8 mouse cellular contexts compared by ENCODE assay signal in genomic region chr8:86585118-86585517, GRCm38 (mm10). TPM values are rescaled to one million over a fixed set of nuclear protein-coding genes. Genes with fewer than 3 reads are reported as not detected.
DNase-seq lines count a peak whose midpoint lies in the region; ATAC-seq and TF ChIP-seq lines count a peak whose summit lies in the region.

No protein-coding gene starts in this region.

- H3K9ac ChIP-seq in CH12.LX (ENCODE audit: insufficient read depth, low read depth): peak overlapping the region; percentile 51
- peak overlapping the region; percentile 56 for H3K9ac ChIP-seq in forebrain, embryonic 11.5 days (ENCODE audit: low read length)
- 0 out of 2 replicates have a peak overlapping the region, but pooled peaks have one; percentile 27 for H3K9ac ChIP-seq in heart, embryonic 16.5 days (ENCODE audit: low read length)
- no peak overlapping the region for H3K9ac ChIP-seq in liver, embryonic 14.5 days (replicated peaks)
- no peak overlapping the region; the same call in 1 of the 2 replicates for H3K9ac ChIP-seq in stomach, embryonic 15.5 days

- no peak for TF ChIP-seq EP300 in CH12.LX (IDR thresholded peaks at IDR 0.05; ENCODE audit: low read length)
- TF ChIP-seq EP300 in liver, embryonic 14.5 days (IDR thresholded peaks at IDR 0.05; ENCODE audit: low read depth): no peak

- no peaks in the 10 kb centered on the region for H3K9me3 ChIP-seq in CH12.LX (replicated peaks; ENCODE audit: low read length)
- H3K9me3 ChIP-seq in forebrain, embryonic 11.5 days (ENCODE audit: control insufficient read depth, low read length): no peaks in the 10 kb centered on the region
- H3K9me3 ChIP-seq in heart, embryonic 16.5 days (replicated peaks; ENCODE audit: control insufficient read depth, low read length): no peaks in the 10 kb centered on the region
- no peaks in the 10 kb centered on the region for H3K9me3 ChIP-seq in liver, embryonic 14.5 days (ENCODE audit: control insufficient read depth, low read length)
- no peaks in the 10 kb centered on the region for H3K9me3 ChIP-seq in stomach, embryonic 15.5 days

- in situ Hi-C loops in CH12.LX (cut with MboI; ENCODE audit: low pct_ligation_motif_present, low pct_unique_long_range_greater_than_20kb, low sequenced_read_pairs): loop anchor here (5.0 kb wide), 1 partner anchor 322 kb away; no protein-coding TSS in a partner anchor

- no peak for TF ChIP-seq POLR2A in CH12.LX (IDR thresholded peaks at IDR 0.05; ENCODE audit: low read depth, low read length)

- H3K27ac ChIP-seq in CH12.LX (ENCODE audit: insufficient read depth, low read depth): no peak overlapping the region
- H3K27ac ChIP-seq in forebrain, embryonic 11.5 days (ENCODE audit: low read depth, low read length): no peak overlapping the region
- H3K27ac ChIP-seq in heart, embryonic 16.5 days (ENCODE audit: low read length): no peak overlapping the region
- H3K27ac ChIP-seq in liver, embryonic 14.5 days: no peak overlapping the region
- H3K27ac ChIP-seq in stomach, embryonic 15.5 days: no peak overlapping the region

- H3K27me3 ChIP-seq in CH12.LX (replicated peaks): peaks cover 5% of the 10 kb centered on the region
- H3K27me3 ChIP-seq in forebrain, embryonic 11.5 days (ENCODE audit: control insufficient read depth, insufficient read depth, low read length): no peaks in the 10 kb centered on the region
- H3K27me3 ChIP-seq in heart, embryonic 16.5 days (ENCODE audit: control insufficient read depth, insufficient read depth, low read length): no peaks in the 10 kb centered on the region
- no peaks in the 10 kb centered on the region for H3K27me3 ChIP-seq in liver, embryonic 14.5 days (ENCODE audit: control insufficient read depth, insufficient read depth, low read length)
- H3K27me3 ChIP-seq in stomach, embryonic 15.5 days (replicated peaks): no peaks in the 10 kb centered on the region

- 3% methylated on average over 11 of the region's 11 CpGs for WGBS in forebrain, embryonic 11.5 days
- 8% methylated on average over 11 of the region's 11 CpGs for WGBS in heart, embryonic 16.5 days
- whole genome bisulfite sequencing in liver, embryonic 14.5 days (ENCODE audit: insufficient replicate concordance): 5% methylated on average over 11 of the region's 11 CpGs
- WGBS in stomach, embryonic 15.5 days: 5% methylated on average over 11 of the region's 11 CpGs

- peak; percentile 92 for TF ChIP-seq RAD21 in CH12.LX (IDR thresholded peaks at IDR 0.05; ENCODE audit: low read depth, low read length)

- peak; percentile 40 to 90; a peak in 3 of 4 replicates for TF ChIP-seq CTCF in CH12.LX (conservative IDR thresholded peaks at IDR 0.05 in 1 of 2, IDR thresholded peaks at IDR 0.05 in 1 of 2; ENCODE audit: low read depth in 2 of 2, low read length in 2 of 2)
- peak; percentile 74 for TF ChIP-seq CTCF in liver, embryonic 14.5 days (IDR thresholded peaks at IDR 0.05; ENCODE audit: low read depth)

- peak overlapping the region in 2 of 3 experiments; percentile 60 to 75 for H3K4me3 ChIP-seq in CH12.LX (replicated peaks in 1 of 3; ENCODE audit: low read depth in 2 of 3, low read length in 2 of 3, poor library complexity in 1 of 3)
- peak overlapping the region; percentile 36 for H3K4me3 ChIP-seq in forebrain, embryonic 11.5 days (ENCODE audit: low read depth, low read length)
- H3K4me3 ChIP-seq in heart, embryonic 16.5 days (ENCODE audit: low read length): peak overlapping the region; percentile 52
- H3K4me3 ChIP-seq in liver, embryonic 14.5 days (ENCODE audit: insufficient read depth in 1 of 2, low read depth in 2 of 2, low read length in 2 of 2): peak overlapping the region; percentile 16 to 51; a peak in 3 of 4 replicates
- peak overlapping the region; percentile 42 for H3K4me3 ChIP-seq in stomach, embryonic 15.5 days (replicated peaks)

- peak; percentile 71 for ATAC-seq in forebrain, embryonic 11.5 days (replicated peaks; ENCODE audit: low FRiP score)
- ATAC-seq in heart, embryonic 16.5 days (replicated peaks; ENCODE audit: extremely low read depth, insufficient read depth, low FRiP score): peak; percentile 53; the same call in 1 of the 2 replicates
- ATAC-seq in liver, embryonic 14.5 days (ENCODE audit: insufficient read depth): peak; percentile 51; the same call in 1 of the 2 replicates
- ATAC-seq in stomach, embryonic 15.5 days (ENCODE audit: insufficient read depth, low FRiP score, low read depth): no peak

- H3K36me3 ChIP-seq in CH12.LX (replicated peaks in 1 of 2; ENCODE audit: control insufficient read depth in 1 of 2, insufficient read depth in 1 of 2, low read length in 1 of 2): no peaks in the 10 kb centered on the region
- no peaks in the 10 kb centered on the region for H3K36me3 ChIP-seq in forebrain, embryonic 11.5 days (ENCODE audit: control insufficient read depth, insufficient read depth, low read length)
- no peaks in the 10 kb centered on the region for H3K36me3 ChIP-seq in heart, embryonic 16.5 days (ENCODE audit: control insufficient read depth, insufficient read depth)
- no peaks in the 10 kb centered on the region for H3K36me3 ChIP-seq in liver, embryonic 14.5 days (replicated peaks; ENCODE audit: control insufficient read depth, insufficient read depth, low read depth)
- no peaks in the 10 kb centered on the region for H3K36me3 ChIP-seq in stomach, embryonic 15.5 days

- dilution Hi-C loops in CH12.LX (cut with MboI; ENCODE audit: extremely low pct_ligation_motif_present, extremely low pct_unique_long_range_greater_than_20kb, low sequenced_read_pairs): no loop called here

- H3K4me1 ChIP-seq in CH12.LX (ENCODE audit: control insufficient read depth in 1 of 2, insufficient read depth in 2 of 2): peaks cover 0 to 3% of the 10 kb centered on the region in 2 experiments; a peak in 2 of 4 replicates
- H3K4me1 ChIP-seq in forebrain, embryonic 11.5 days (replicated peaks; ENCODE audit: control insufficient read depth, insufficient read depth, low read length): no peaks in the 10 kb centered on the region
- H3K4me1 ChIP-seq in heart, embryonic 16.5 days (ENCODE audit: control insufficient read depth, insufficient read depth, low read length): no peaks in the 10 kb centered on the region; the same call in 1 of the 2 replicates
- H3K4me1 ChIP-seq in liver, embryonic 14.5 days (replicated peaks; ENCODE audit: control insufficient read depth in 2 of 2, insufficient read depth in 2 of 2, low read length in 1 of 2): no peaks in the 10 kb centered on the region
- no peaks in the 10 kb centered on the region for H3K4me1 ChIP-seq in stomach, embryonic 15.5 days

- H3K79me2 ChIP-seq in CH12.LX (replicated peaks; ENCODE audit: control insufficient read depth, extremely low read depth, insufficient read depth, poor library complexity, severe bottlenecking): no peaks in the 10 kb centered on the region

- peak; percentile 88 for DNase-seq in CH12.LX (ENCODE audit: extremely low read depth)
- DNase-seq in c-Kit-positive CD71-negative TER-119-negative erythroid progenitor cells, embryonic 14.5 days (ENCODE audit: low read depth): peak; percentile 83
- DNase-seq in forebrain, embryonic 11.5 days (ENCODE audit: low spot score): peak; percentile 87
- DNase-seq in kidney, postnatal 25 days: peak; percentile 83 to 89
- DNase-seq in liver, embryonic 14.5 days (ENCODE audit: low read depth in 3 of 3, low spot score in 3 of 3): peak; percentile 52 to 57 (median 56)
- DNase-seq in neural tube, embryonic 10.5 days (ENCODE audit: extremely low spot score, low spot score): peak; percentile 82

- H3K4me2 ChIP-seq in CH12.LX (ENCODE audit: insufficient read depth, low read depth, poor library complexity, severe bottlenecking): peak overlapping the region; percentile 86
- peak overlapping the region; percentile 68 for H3K4me2 ChIP-seq in forebrain, embryonic 11.5 days (ENCODE audit: low read depth, low read length, severe bottlenecking)
- H3K4me2 ChIP-seq in heart, embryonic 16.5 days (ENCODE audit: low read depth, low read length): peak overlapping the region; percentile 70
- H3K4me2 ChIP-seq in liver, embryonic 14.5 days (ENCODE audit: low read depth): peak overlapping the region; percentile 74
- peak overlapping the region; percentile 86 for H3K4me2 ChIP-seq in stomach, embryonic 15.5 days

TF ChIP-seq in CH12.LX, 34 proteins besides CTCF, POLR2A, EP300 and RAD21 (continues in another document):
- peak; percentile 79 for TF ChIP-seq SMC3 (IDR thresholded peaks at IDR 0.05; ENCODE audit: low read depth, low read length)
- no peak for TF ChIP-seq PAX5 (IDR thresholded peaks at IDR 0.05; ENCODE audit: low read length)
- TF ChIP-seq NELFE (IDR thresholded peaks at IDR 0.05; ENCODE audit: low read depth, low read length): 0 out of 2 replicates have a peak, but pooled peaks have one; percentile 18
- 0 out of 2 replicates have a peak, but pooled peaks have one; percentile 52 for TF ChIP-seq MAX (IDR thresholded peaks at IDR 0.05; ENCODE audit: low read length)
- TF ChIP-seq MEF2A (IDR thresholded peaks at IDR 0.05; ENCODE audit: borderline replicate concordance, low read depth, low read length): 0 out of 2 replicates have a peak, but pooled peaks have one; percentile 13
- peak; percentile 41; the same call in 1 of the 2 replicates for TF ChIP-seq SIN3A (IDR thresholded peaks at IDR 0.05; ENCODE audit: low read length)
- 0 out of 2 replicates have a peak, but pooled peaks have one; percentile 17 for TF ChIP-seq ZC3H11A (IDR thresholded peaks at IDR 0.05; ENCODE audit: low read depth, low read length)
- peak; percentile 39; the same call in 1 of the 2 replicates for TF ChIP-seq MAZ (IDR thresholded peaks at IDR 0.05; ENCODE audit: low read depth, low read length)

RNA-seq across cellular contexts. Expression of gene Abcc12, which starts 4.6 kb away (rescaled TPM):
- total RNA-seq in CH12.LX (2012; rRNA removed) (not detected in 2 replicates), CH12.LX (2014; rRNA removed) (not detected in 2 replicates)
- not detected in 2 replicates for polyA plus RNA-seq in CH12.LX (2012; ENCODE audit: insufficient read length, low read depth)
- polyA plus RNA-seq in forebrain, embryonic 11.5 days (2014; fragmentation: Nextera tagmentation; extraction: Ambion mirVana): 0.11 TPM in 2 replicates
- polyA plus RNA-seq in heart, embryonic 16.5 days (2015; fragmentation: Nextera tagmentation; extraction: Ambion mirVana): 0.08 and 0.11 TPM in 2 replicates
- polyA plus RNA-seq in liver, embryonic 14.5 days (2012; rRNA removed): 0.02 TPM in 1 of 2 replicates, not detected in the other
- not detected in 2 replicates for polyA plus RNA-seq in liver, embryonic 14.5 days (2014; fragmentation: Nextera tagmentation; extraction: Ambion mirVana)
- 0.19 and 0.24 TPM in 2 replicates for polyA plus RNA-seq in stomach, embryonic 15.5 days (2015; fragmentation: Nextera tagmentation; extraction: Ambion mirVana)

RNA-seq across cellular contexts. Expression of gene Lonp2, which starts 38.7 kb away (rescaled TPM):
- total RNA-seq in CH12.LX (2012; rRNA removed) (26.4 and 28.5 TPM in 2 replicates), CH12.LX (2014; rRNA removed) (24.6 and 25.6 TPM in 2 replicates)
- polyA plus RNA-seq in CH12.LX (2012; ENCODE audit: insufficient read length, low read depth): 26.9 and 27.8 TPM in 2 replicates
- polyA plus RNA-seq in forebrain, embryonic 11.5 days (2014; fragmentation: Nextera tagmentation; extraction: Ambion mirVana): 55.5 and 57.1 TPM in 2 replicates
- polyA plus RNA-seq in heart, embryonic 16.5 days (2015; fragmentation: Nextera tagmentation; extraction: Ambion mirVana): 67.0 and 71.9 TPM in 2 replicates
- polyA plus RNA-seq in liver, embryonic 14.5 days (2012; rRNA removed): 15.3 and 16.6 TPM in 2 replicates
- polyA plus RNA-seq in liver, embryonic 14.5 days (2014; fragmentation: Nextera tagmentation; extraction: Ambion mirVana): 34.2 and 36.3 TPM in 2 replicates
- 51.3 and 54.0 TPM in 2 replicates for polyA plus RNA-seq in stomach, embryonic 15.5 days (2015; fragmentation: Nextera tagmentation; extraction: Ambion mirVana)

Comparison
In these comparisons a context has a peak if more than half of its experiments do, and no peak if none do; other contexts are left out.
1. H3K9ac ChIP-seq: peak in CH12.LX (single experiment), forebrain, embryonic 11.5 days (single experiment) and heart, embryonic 16.5 days (single experiment); none in liver, embryonic 14.5 days (single experiment) and stomach, embryonic 15.5 days (single experiment).
2. Peak in every context shown above with its lines, with median percentiles within 50 percentile points of each other: DNase-seq, H3K4me2 ChIP-seq and H3K4me3 ChIP-seq.